Mouse (Mus musculus) lung, adult 2 months (tissue): ENCODE measurements around the gene B130006D01Rik.

ENCODE experiments used
- CTCF ChIP-seq: fragments of 200-500 bp; IDR thresholded peaks from 2 replicates; pipeline ENCODE4 v1.5.1; 2011; ENCODE audit warnings: mild to moderate bottlenecking, low read length, control low read depth; ENCODE audit not compliant: insufficient read depth
- POLR2A ChIP-seq: fragments of 200-500 bp; IDR thresholded peaks from 2 replicates; pipeline ENCODE4 v1.6.1; 2011; ENCODE audit warnings: low read depth, mild to moderate bottlenecking, control low read depth, low read length, borderline replicate concordance; ENCODE audit errors: extremely low read depth

- TF ChIP-seq CTCF (no peak), POLR2A (no peak)
Observed at GRCm38 (mm10) chr11:95737811-95738210, 14.4 kb downstream of the B130006D01Rik start.
